ENCODE assay signal across 9 mouse cellular contexts in the genomic region with DNA sequence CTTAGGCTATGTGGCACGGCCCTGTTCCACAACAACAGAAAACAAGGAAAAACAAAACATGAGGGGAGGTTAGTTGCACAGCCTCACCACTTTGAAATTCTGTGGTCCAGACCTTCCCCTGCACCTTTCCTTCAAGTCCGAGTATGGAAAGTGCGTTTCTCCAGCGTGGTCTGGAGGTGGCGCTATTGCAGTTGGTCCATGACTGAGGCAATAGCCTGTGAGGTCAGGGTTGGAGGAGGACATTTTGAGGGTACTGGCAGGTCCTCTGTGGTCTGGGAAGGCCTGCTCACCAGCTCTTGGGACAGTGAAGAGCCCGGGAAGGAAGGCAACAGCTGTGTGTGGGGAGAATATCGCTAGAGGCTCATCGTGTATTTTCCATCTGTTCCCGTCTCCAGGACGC. TPM values are rescaled to one million over a fixed set of nuclear protein-coding genes. Genes with fewer than 3 reads are reported as not detected.
A peak's percentile ranks its signal among the peaks of the same experiment; 100 is the strongest.
DNase-seq lines count a peak whose midpoint lies in the region; ATAC-seq and TF ChIP-seq lines count a peak whose summit lies in the region.
"Had no signal": no experiment of that assay in that cellular context is flagged by ENCODE, and none has a peak within 500 bp of the region (broad histone marks: within the 10 kb centered on the region; RNA-seq: fewer than 3 reads in every experiment).

No protein-coding gene starts in this region.

- WGBS in kidney, adult 2 months = 66% methylated on average over 10 of the region's 10 CpGs

- peak; percentile 30; the same call in 1 of the 2 replicates for TF ChIP-seq CTCF in kidney, adult 2 months (conservative IDR thresholded peaks at IDR 0.05; ENCODE audit: insufficient read depth, insufficient read length, low read depth, low read length)
- TF ChIP-seq CTCF in testis, adult 2 months (IDR thresholded peaks at IDR 0.05; ENCODE audit: control insufficient read depth, insufficient read depth, insufficient replicate concordance, low read depth, low read length) = peak; percentile 91; the same call in 1 of the 2 replicates

- peak; percentile 10 to 14 for DNase-seq in cerebellum, adult 18-20 months
- DNase-seq in kidney, adult 2 months = no peak
- no peak for DNase-seq in kidney, postnatal 10 days
- DNase-seq in right cerebral cortex, adult 18-20 months = peak; percentile 39
- no peak for DNase-seq in right cerebral cortex, postnatal 14 days
- DNase-seq in spleen, postnatal 10 days (ENCODE audit: low spot score in 2 of 2) = no peak

- no peaks in the 10 kb centered on the region for H3K36me3 ChIP-seq in kidney, adult 2 months (ENCODE audit: control insufficient read depth, insufficient read depth, low read length)
- H3K36me3 ChIP-seq in testis, adult 2 months (ENCODE audit: control insufficient read depth, insufficient read depth, low read length) = no peaks in the 10 kb centered on the region
- H3K36me3 ChIP-seq: liver, embryonic 15.5 days had no signal

- ATAC-seq in cerebellum, adult (ENCODE audit: insufficient number of reproducible peaks, low FRiP score, low TSS enrichment) = no peak

- H3K4me3 ChIP-seq in kidney, adult 2 months (ENCODE audit: insufficient read depth, low read depth, low read length) = no peak overlapping the region
- H3K4me3 ChIP-seq in testis, adult 2 months (ENCODE audit: control insufficient read depth, low read depth, low read length) = no peak overlapping the region
- H3K4me3 ChIP-seq: liver, embryonic 15.5 days had no signal

- no peak for TF ChIP-seq POLR2A in kidney, adult 2 months (IDR thresholded peaks at IDR 0.05; ENCODE audit: low read depth, low read length)
- no peak for TF ChIP-seq POLR2A in testis, adult 2 months (IDR thresholded peaks at IDR 0.05; ENCODE audit: control insufficient read depth, low read depth, low read length)

- H3K27ac ChIP-seq in kidney, adult 2 months (ENCODE audit: insufficient read depth, low read depth, low read length) = no peak overlapping the region
- H3K27ac ChIP-seq in testis, adult 2 months (ENCODE audit: control insufficient read depth, insufficient read depth, low read depth, low read length) = no peak overlapping the region
- H3K27ac ChIP-seq: liver, embryonic 15.5 days had no signal

- no peaks in the 10 kb centered on the region for H3K27me3 ChIP-seq in kidney, adult 2 months (replicated peaks; ENCODE audit: control insufficient read depth, insufficient read depth, low read length)
- no peaks in the 10 kb centered on the region for H3K27me3 ChIP-seq in testis, adult 2 months (ENCODE audit: control insufficient read depth, insufficient read depth, low read length)

- H3K4me1 ChIP-seq in kidney, adult 2 months (ENCODE audit: control insufficient read depth, insufficient read depth, low read length) = no peaks in the 10 kb centered on the region
- no peaks in the 10 kb centered on the region for H3K4me1 ChIP-seq in testis, adult 2 months (ENCODE audit: control insufficient read depth, insufficient read depth, low read length)
- H3K4me1 ChIP-seq: liver, embryonic 15.5 days had no signal

RNA-seq across cellular contexts. Expression of a gene that starts 21.2 kb away (rescaled TPM):
- 14.2 and 15.0 TPM in 2 replicates for polyA plus RNA-seq in kidney, adult 2 months (2012; rRNA removed)
- 4.7 and 5.4 TPM in 2 replicates for polyA plus RNA-seq in testis, adult 2 months (2012; rRNA removed)

RNA-seq across cellular contexts. Expression of a gene that starts 58.4 kb away (rescaled TPM):
- polyA plus RNA-seq in kidney, adult 2 months (2012; rRNA removed) = 5.1 and 6.2 TPM in 2 replicates
- polyA plus RNA-seq in testis, adult 2 months (2012; rRNA removed) = 10.5 and 10.9 TPM in 2 replicates

Comparison
In these comparisons a context has a peak if more than half of its experiments do, and no peak if none do; other contexts are left out.
1. DNase-seq: peak in cerebellum, adult 18-20 months (2 of 2) and right cerebral cortex, adult 18-20 months (single experiment); none in kidney, adult 2 months (single experiment), kidney, postnatal 10 days (single experiment), right cerebral cortex, postnatal 14 days (single experiment) and spleen, postnatal 10 days (0 of 2).